Mouse (Mus musculus) myocyte (in vitro differentiated cells): ENCODE measurements at regions not wholly inside any gene's neighbourhood (a gene's known extent, or its start where the extent isn't known, plus 50 kb on each side); places are given as distances from the start of the nearest gene placed in this dataset.

ENCODE experiments used
- H3K27me3 ChIP-seq: one replicate; pipeline ENCODE4 v1.6.1; 2011; ENCODE audit not compliant: control insufficient read depth, insufficient read depth, insufficient read length
- H3K36me3 ChIP-seq: one replicate; pipeline ENCODE4 v1.6.1; 2011; ENCODE audit not compliant: control insufficient read depth, insufficient read depth
- H3K4me2 ChIP-seq: one replicate; pipeline ENCODE4 v1.6.1; 2011; ENCODE audit warnings: low read depth, control low read depth
- H3K4me3 ChIP-seq: one replicate; pipeline ENCODE4 v1.5.1; 2011; ENCODE audit warnings: mild to moderate bottlenecking, control low read depth, moderate library complexity
- H3K79me2 ChIP-seq: one replicate; pipeline ENCODE4 v1.6.1; 2011; ENCODE audit not compliant: control insufficient read depth, insufficient read depth
- H3ac ChIP-seq: one replicate; pipeline ENCODE4 v1.6.1; 2011; ENCODE audit not compliant: control insufficient read depth, insufficient read length
- CEBPB ChIP-seq: IDR thresholded peaks from 2 replicates; pipeline ENCODE4 v1.6.1; 2011; ENCODE audit warnings: mild to moderate bottlenecking, moderate library complexity; ENCODE audit not compliant: poor library complexity, insufficient read depth, severe bottlenecking
- E2F4 ChIP-seq: IDR thresholded peaks from one replicate; pipeline ENCODE4 v1.6.1; 2011; ENCODE audit warnings: mild to moderate bottlenecking, control low read depth, moderate library complexity; ENCODE audit not compliant: insufficient read depth
- MAX ChIP-seq: IDR thresholded peaks from one replicate; pipeline ENCODE4 v1.6.1; 2011; ENCODE audit warnings: low read depth, mild to moderate bottlenecking, control low read depth
- MYOD1 ChIP-seq, 3 experiments: IDR thresholded peaks; one replicate each; pipeline ENCODE4 v1.6.1; 2011; ENCODE audit warnings: control low read depth in 2 of 3, low read depth in 2 of 3, mild to moderate bottlenecking in 2 of 3, moderate library complexity in 1 of 3; ENCODE audit not compliant: insufficient read length in 2 of 3, control insufficient read depth in 1 of 3
- MYOG ChIP-seq, 3 experiments: IDR thresholded peaks; one replicate each; pipeline ENCODE4 v1.6.1; 2011; ENCODE audit warnings: control low read depth in 2 of 3, low read depth in 2 of 3, mild to moderate bottlenecking in 2 of 3; ENCODE audit not compliant: insufficient read length in 2 of 3, control insufficient read depth in 1 of 3, insufficient read depth in 1 of 3
- POLR2A ChIP-seq: IDR thresholded peaks from one replicate; pipeline ENCODE4 v1.6.1; 2011; ENCODE audit warnings: low read depth, mild to moderate bottlenecking, control low read depth, moderate library complexity; ENCODE audit not compliant: insufficient read length
- POLR2AphosphoS2 ChIP-seq: IDR thresholded peaks from one replicate; pipeline ENCODE4 v1.6.1; 2011; ENCODE audit warnings: low read depth, control low read depth; ENCODE audit not compliant: insufficient read length
- REST ChIP-seq: IDR thresholded peaks from one replicate; pipeline ENCODE4 v1.6.1; 2011; ENCODE audit warnings: mild to moderate bottlenecking, control low read depth, moderate library complexity; ENCODE audit not compliant: insufficient read depth, insufficient read length
- SRF ChIP-seq: IDR thresholded peaks from one replicate; pipeline ENCODE4 v1.6.1; 2011; ENCODE audit warnings: low read depth; ENCODE audit not compliant: control insufficient read depth, insufficient read length
- TCF12 ChIP-seq: IDR thresholded peaks from one replicate; pipeline ENCODE4 v1.6.1; 2011; ENCODE audit warnings: mild to moderate bottlenecking, control low read depth; ENCODE audit not compliant: poor library complexity, insufficient read depth, severe bottlenecking
- TCF3 ChIP-seq: IDR thresholded peaks from one replicate; pipeline ENCODE4 v1.6.1; 2011; ENCODE audit warnings: low read depth, control low read depth; ENCODE audit not compliant: insufficient read length
- USF1 ChIP-seq: IDR thresholded peaks from one replicate; pipeline ENCODE4 v1.6.1; 2011; ENCODE audit warnings: low read depth, mild to moderate bottlenecking, control low read depth, moderate library complexity

DNA sequence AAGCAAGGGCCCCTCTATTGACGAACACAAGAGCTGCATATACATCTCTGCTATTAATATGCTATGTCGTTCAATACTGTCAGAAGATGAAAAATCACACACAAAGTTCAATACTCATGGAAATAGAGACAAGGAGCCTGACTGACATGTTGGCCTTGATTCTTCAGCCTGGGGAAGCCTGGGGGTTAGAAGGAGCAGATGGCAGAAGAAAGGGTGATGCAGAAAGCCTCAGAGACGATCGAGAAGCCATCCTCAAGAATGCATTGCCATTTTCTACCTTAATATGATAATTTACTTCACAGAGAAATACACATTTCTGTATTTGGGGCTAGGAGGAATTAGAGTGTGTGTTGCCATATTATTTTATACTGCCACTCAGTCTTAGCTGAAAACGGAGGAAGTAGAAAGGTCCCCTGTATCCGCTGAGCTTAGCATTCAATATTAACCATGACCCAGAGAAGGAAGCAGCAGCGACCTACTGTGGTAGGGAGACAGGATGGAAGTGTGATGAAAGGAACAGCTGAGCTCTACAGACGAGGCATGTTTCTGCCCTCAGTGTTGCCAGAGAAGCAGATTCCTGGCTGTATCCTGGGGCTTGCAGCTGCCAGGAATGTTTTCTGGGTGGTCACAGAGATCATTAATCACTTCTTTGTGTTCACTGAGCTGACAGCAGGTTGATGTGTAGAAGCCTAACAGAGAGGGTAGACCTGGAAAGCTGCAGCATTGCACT, 105.2 kb downstream of the Lrig3 start:
- H3K36me3 ChIP-seq, result no peaks in the 10 kb centered on the region
- peak overlapping the region; percentile 7 for H3K4me2 ChIP-seq
- no peak overlapping the region for H3ac ChIP-seq
- no peak overlapping the region for H3K4me3 ChIP-seq
- no peaks in the 10 kb centered on the region for H3K79me2 ChIP-seq
- TF ChIP-seq MYOD1 (IDR thresholded peaks at IDR 0.05; ENCODE audit: control insufficient read depth in 1 of 3, insufficient read length in 2 of 3, low read depth in 2 of 3) (peak in 2 of 3 experiments; percentile 42 to 65), USF1 (no peak), E2F4 (no peak), TCF3 (no peak), MYOG (IDR thresholded peaks at IDR 0.05; ENCODE audit: control insufficient read depth in 1 of 3, insufficient read depth in 1 of 3, insufficient read length in 2 of 3, low read depth in 2 of 3) (peak in 1 of 3 experiments; percentile 34)
- H3K27me3 ChIP-seq, result no peaks in the 10 kb centered on the region

DNA sequence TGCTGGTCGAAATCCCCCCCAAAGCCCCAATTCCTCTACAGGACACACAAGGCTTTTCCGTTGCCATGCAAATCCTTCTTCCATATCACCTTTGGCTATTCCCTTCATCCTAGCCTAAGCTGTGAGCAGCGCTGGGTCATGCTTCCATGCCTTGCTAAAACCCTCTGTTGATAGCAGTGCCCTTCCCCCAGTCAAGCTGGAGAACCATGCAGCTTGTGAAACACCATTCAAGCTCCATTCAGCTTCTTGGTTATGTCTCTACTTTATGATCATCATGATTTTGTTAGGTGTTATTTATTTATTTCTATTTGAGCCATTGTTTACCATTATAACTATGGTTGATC, 105.7 kb downstream of the Lrig3 start:
- no peak overlapping the region for H3ac ChIP-seq
- TF ChIP-seq CEBPB, result no peak
- TF ChIP-seq MAX, result no peak
- no peak for TF ChIP-seq TCF12
- no peak for TF ChIP-seq TCF3
- no peak for TF ChIP-seq MYOG (IDR thresholded peaks at IDR 0.05; ENCODE audit: control insufficient read depth in 1 of 3, insufficient read depth in 1 of 3, insufficient read length in 2 of 3, low read depth in 2 of 3)
- TF ChIP-seq MYOD1 (IDR thresholded peaks at IDR 0.05; ENCODE audit: control insufficient read depth in 1 of 3, insufficient read length in 2 of 3, low read depth in 2 of 3), result no peak
- no peak for TF ChIP-seq POLR2AphosphoS2
- no peak for TF ChIP-seq POLR2A
- TF ChIP-seq USF1, result no peak
- no peak for TF ChIP-seq SRF
- TF ChIP-seq E2F4, result no peak
- TF ChIP-seq REST, result no peak
- H3K36me3 ChIP-seq, result no peaks in the 10 kb centered on the region
- H3K4me3 ChIP-seq, result no peak overlapping the region
- H3K27me3 ChIP-seq, result no peaks in the 10 kb centered on the region
- H3K79me2 ChIP-seq, result no peaks in the 10 kb centered on the region
- H3K4me2 ChIP-seq, result no peak overlapping the region

DNA sequence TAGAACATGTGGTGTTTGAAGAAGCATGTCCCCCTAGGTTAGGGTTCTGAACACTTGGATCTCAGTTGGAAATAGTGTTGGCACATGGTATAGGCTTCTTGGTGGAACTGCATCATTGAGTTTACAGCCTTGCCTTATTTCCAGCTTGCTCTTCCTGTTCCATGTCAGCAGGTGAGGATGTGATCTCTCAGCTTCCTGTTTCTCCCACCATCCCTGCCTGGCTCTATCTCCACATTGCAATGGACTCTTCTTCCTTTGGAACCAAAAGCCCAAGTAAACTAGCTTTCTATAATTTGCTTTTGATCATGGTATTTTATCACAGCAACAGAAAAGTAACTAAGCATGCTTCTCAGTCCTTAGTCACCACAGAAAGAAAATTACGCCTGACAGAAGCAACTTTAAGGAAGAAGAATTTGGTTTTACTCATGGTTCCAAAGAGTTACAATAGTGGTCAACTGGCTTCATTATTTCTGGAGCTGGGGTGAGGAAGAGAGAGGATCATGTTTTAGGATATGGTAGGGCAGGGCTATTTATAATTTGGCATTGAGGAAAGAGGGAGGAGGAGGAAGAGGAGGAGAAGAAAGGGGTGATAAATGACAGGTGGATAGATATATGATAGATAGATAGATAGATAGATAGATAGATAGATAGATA, 111.5 kb downstream of the Lrig3 start:
- TF ChIP-seq REST (no peak), MYOG (IDR thresholded peaks at IDR 0.05; ENCODE audit: control insufficient read depth in 1 of 3, insufficient read depth in 1 of 3, insufficient read length in 2 of 3, low read depth in 2 of 3) (no peak), MAX (no peak), SRF (no peak), E2F4 (no peak)

DNA sequence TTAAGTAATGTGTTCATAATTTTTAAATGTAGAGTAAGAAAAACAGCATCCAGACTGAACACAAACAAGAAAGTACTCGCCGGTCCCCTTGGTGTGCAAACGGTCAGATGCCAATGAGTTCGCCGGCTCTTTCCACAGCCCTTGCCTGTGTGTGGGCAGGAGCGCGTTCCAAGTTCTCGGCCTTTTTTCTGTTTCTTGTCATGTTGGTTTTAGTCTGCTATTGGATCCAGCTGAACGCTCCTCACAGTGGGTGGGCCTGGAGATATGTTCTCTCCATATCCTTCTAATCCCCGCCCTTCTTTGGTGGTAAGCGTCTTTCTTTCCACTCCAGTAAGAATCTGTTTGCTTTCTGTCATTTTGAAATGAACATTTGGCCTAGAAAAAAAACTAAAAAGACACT, 116.6 kb downstream of the Lrig3 start:
- no peak overlapping the region for H3K4me3 ChIP-seq
- no peaks in the 10 kb centered on the region for H3K27me3 ChIP-seq
- TF ChIP-seq USF1 (no peak), E2F4 (no peak), POLR2AphosphoS2 (no peak), TCF3 (no peak), MYOG (IDR thresholded peaks at IDR 0.05; ENCODE audit: control insufficient read depth in 1 of 3, insufficient read depth in 1 of 3, insufficient read length in 2 of 3, low read depth in 2 of 3) (no peak), REST (no peak), TCF12 (no peak)
- H3K4me2 ChIP-seq, result no peak overlapping the region
- H3K36me3 ChIP-seq, result no peaks in the 10 kb centered on the region
- H3ac ChIP-seq, result no peak overlapping the region
- no peaks in the 10 kb centered on the region for H3K79me2 ChIP-seq

More for the DNA sequence above, 111.5 kb downstream of the Lrig3 start:
- Histone ChIP-seq H3K4me2 (no peak overlapping the region), H3K27me3 (no peaks in the 10 kb centered on the region), H3K79me2 (no peaks in the 10 kb centered on the region), H3K4me3 (no peak overlapping the region), H3K36me3 (no peaks in the 10 kb centered on the region), H3ac (no peak overlapping the region)

DNA sequence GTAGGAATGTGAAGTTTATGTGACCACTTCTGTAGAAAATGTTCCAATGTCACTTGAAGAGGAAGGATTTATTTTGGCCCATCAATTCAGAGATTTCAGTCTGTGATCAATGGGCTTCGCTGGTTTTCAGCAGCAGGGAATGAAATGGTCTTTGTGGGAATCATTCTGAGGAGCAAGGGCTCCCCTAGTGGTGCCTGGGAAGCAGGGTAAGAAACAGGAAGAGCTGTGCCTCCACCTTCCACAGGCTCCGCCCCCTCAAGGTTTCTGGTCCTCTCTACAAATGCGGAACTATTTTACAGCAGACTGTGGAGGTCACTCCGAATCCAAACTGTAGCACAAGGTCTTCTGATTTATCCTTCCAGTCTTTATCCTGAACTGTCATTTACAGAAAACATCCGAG, 120.7 kb downstream of the Lrig3 start:
- Histone ChIP-seq H3K27me3 (no peaks in the 10 kb centered on the region), H3K4me3 (no peak overlapping the region), H3K4me2 (no peak overlapping the region), H3K36me3 (no peaks in the 10 kb centered on the region), H3ac (no peak overlapping the region), H3K79me2 (no peaks in the 10 kb centered on the region)
- TF ChIP-seq TCF12 (no peak), TCF3 (no peak), SRF (no peak), USF1 (no peak), MYOG (IDR thresholded peaks at IDR 0.05; ENCODE audit: control insufficient read depth in 1 of 3, insufficient read depth in 1 of 3, insufficient read length in 2 of 3, low read depth in 2 of 3) (no peak), REST (no peak), CEBPB (no peak), MAX (no peak), POLR2AphosphoS2 (no peak), POLR2A (no peak), E2F4 (no peak), MYOD1 (IDR thresholded peaks at IDR 0.05; ENCODE audit: control insufficient read depth in 1 of 3, insufficient read length in 2 of 3, low read depth in 2 of 3) (no peak)
